Mouse (Mus musculus): ENCODE measurements at regions not wholly inside any gene's neighbourhood (a gene's known extent, or its start where the extent isn't known, plus 50 kb on each side); places are given as distances from the start of the nearest gene placed in this dataset.

DNA sequence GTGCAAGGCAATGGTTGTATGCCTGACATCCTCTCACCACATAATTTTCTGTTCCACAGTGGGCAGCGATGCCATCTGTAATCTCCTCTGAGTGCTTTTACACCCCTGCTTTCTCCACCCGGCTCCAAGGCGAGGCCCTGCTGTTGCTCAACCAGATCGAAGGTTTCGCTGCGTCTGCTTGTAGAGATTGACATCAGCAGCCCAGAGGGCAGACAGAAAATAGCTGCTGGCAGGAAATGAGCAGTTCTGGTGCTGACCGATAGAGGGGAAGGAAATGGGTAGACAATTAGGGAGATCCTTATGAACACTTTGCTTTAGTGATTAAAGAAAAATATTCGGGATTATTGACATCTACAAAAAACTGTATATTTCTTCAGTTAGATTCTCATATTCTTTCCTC lies 155.3 kb upstream of the Prickle1 start:
- no peak for TF ChIP-seq CTCF (IDR thresholded peaks at IDR 0.05; ENCODE audit: borderline replicate concordance, control insufficient read depth, extremely low read depth, insufficient read depth, low read length, poor library complexity)
- TF ChIP-seq POLR2A (IDR thresholded peaks at IDR 0.05; ENCODE audit: control insufficient read depth, extremely low read depth, insufficient read depth, low read length, poor library complexity): no peak
